Mouse (Mus musculus) adrenal gland (tissue): ENCODE measurements around the gene Rbm20.
"Not testable (repeated sequence)": the region's sequence is repeated elsewhere in the genome, so short reads cannot be mapped to it uniquely, and the experiment has no call there.

Source experiments
- intact Hi-C: fragments of 180-260 bp; cut with DNase I; formaldehyde crosslinking; loops from one replicate; pipeline ENCODE4 v1.15.1; 2025

Gene Rbm20

GRCm38 (mm10) chr19:53788621-53789331 lies 111.7 kb downstream of the Rbm20 start:
- intact Hi-C loops = no loop called here

- intact Hi-C loops = no loop called here
Observed at GRCm38 (mm10) chr19:53789571-53789970, 112.5 kb downstream of the Rbm20 start.

- intact Hi-C loops = no loop called here
Observed at GRCm38 (mm10) chr19:53791751-53792720, 114.9 kb downstream of the Rbm20 start.

- intact Hi-C loops = no loop called here
Observed at GRCm38 (mm10) chr19:53792976-53793897, 116.1 kb downstream of the Rbm20 start.

- intact Hi-C loops = no loop called here
Observed at GRCm38 (mm10) chr19:53793994-53794890, 117.1 kb downstream of the Rbm20 start.

GRCm38 (mm10) chr19:53794996-53795395 lies 117.9 kb downstream of the Rbm20 start:
- intact Hi-C loops = no loop called here

- intact Hi-C loops = no loop called here
Observed at GRCm38 (mm10) chr19:53796020-53796419, 118.9 kb downstream of the Rbm20 start.

- intact Hi-C loops = no loop called here
Observed at GRCm38 (mm10) chr19:53797770-53798169, 120.7 kb downstream of the Rbm20 start.

- intact Hi-C loops = no loop called here
Observed at GRCm38 (mm10) chr19:53799885-53800284, 122.8 kb downstream of the Rbm20 start.

- intact Hi-C loops = no loop called here
Observed at GRCm38 (mm10) chr19:53800365-53800999, 123.4 kb downstream of the Rbm20 start.

- intact Hi-C loops = no loop called here
Observed at GRCm38 (mm10) chr19:53801380-53801779, 124.3 kb downstream of the Rbm20 start.

GRCm38 (mm10) chr19:53801789-53802683 lies 124.9 kb downstream of the Rbm20 start:
- intact Hi-C loops = no loop called here

GRCm38 (mm10) chr19:53803954-53804353 lies 126.8 kb downstream of the Rbm20 start:
- intact Hi-C loops = no loop called here

GRCm38 (mm10) chr19:53805063-53805462 lies 128.0 kb downstream of the Rbm20 start:
- intact Hi-C loops = no loop called here

- intact Hi-C loops = no loop called here
Observed at GRCm38 (mm10) chr19:53806126-53806525, 129.0 kb downstream of the Rbm20 start.

GRCm38 (mm10) chr19:53806526-53807275 lies 129.6 kb downstream of the Rbm20 start:
- intact Hi-C loops = not testable (repeated sequence)

- intact Hi-C loops = no loop called here
Observed at GRCm38 (mm10) chr19:53807276-53807801, 130.2 kb downstream of the Rbm20 start.
